Mouse (Mus musculus) heart, embryonic 11.5 days (tissue): Measurements from ENCODE around the gene Mtcp1. TPM values are rescaled to one million over a fixed set of nuclear protein-coding genes. Genes with fewer than 3 reads are reported as not detected.

Experiments
- ATAC-seq: fragments of 200-750 bp; cut with Nextera tagmentation; replicated peaks from 2 replicates; pipeline ENCODE4 v1.8.0; 2017; ENCODE audit warnings: moderate library complexity; ENCODE audit not compliant: insufficient number of reproducible peaks, low FRiP score, low TSS enrichment
- H3K27ac ChIP-seq: fragments of 300-500 bp; sonication (generic); 2 replicates; pipeline ENCODE4 v1.5.1; 2014; ENCODE audit warnings: mild to moderate bottlenecking, low read depth, low read length
- H3K27me3 ChIP-seq: fragments of 300-500 bp; sonication (generic); 2 replicates; pipeline ENCODE4 v1.6.1; 2014; ENCODE audit warnings: mild to moderate bottlenecking, low read length, mixed read lengths; ENCODE audit not compliant: control insufficient read depth, insufficient read depth
- H3K36me3 ChIP-seq: fragments of 300-500 bp; sonication (generic); 2 replicates; pipeline ENCODE4 v1.6.1; 2014; ENCODE audit warnings: mild to moderate bottlenecking, low read length, moderate library complexity, mixed read lengths; ENCODE audit not compliant: control insufficient read depth, insufficient read depth
- H3K4me1 ChIP-seq: fragments of 300-500 bp; sonication (generic); 2 replicates; pipeline ENCODE4 v1.6.1; 2014; ENCODE audit warnings: low read length; ENCODE audit not compliant: control insufficient read depth, insufficient read depth
- H3K4me2 ChIP-seq: fragments of 300-500 bp; sonication (generic); 2 replicates; pipeline ENCODE4 v1.6.1; 2014; ENCODE audit warnings: mild to moderate bottlenecking, moderate library complexity
- H3K4me3 ChIP-seq: fragments of 300-500 bp; sonication (generic); 2 replicates; pipeline ENCODE4 v1.5.1; 2014; ENCODE audit warnings: low read depth, low read length
- H3K9ac ChIP-seq: fragments of 300-500 bp; sonication (generic); 2 replicates; pipeline ENCODE4 v1.6.1; 2014; ENCODE audit warnings: mild to moderate bottlenecking, low read depth, low read length, moderate library complexity
- H3K9me3 ChIP-seq: fragments of 300-500 bp; sonication (generic); replicated peaks from 2 replicates; pipeline ENCODE4 v1.6.1; 2016; ENCODE audit warnings: low read length; ENCODE audit not compliant: control insufficient read depth
- WGBS: fragments of 180-500 bp; shearing (Covaris S2); extraction: QIAGEN DNeasy Blood & Tissue Kit; methylation state at CpG from one replicate; pipeline ENCODE4 v1.1.7; 2014; ENCODE audit not compliant: insufficient replicate concordance; 5-methylcytosine and 5-hydroxymethylcytosine counted together
- polyA plus RNA-seq: library from polyadenylated mRNA; unstranded; fragments of >200 nt; fragmentation: Nextera tagmentation; extraction: Ambion mirVana; gene quantifications from 2 replicates; pipeline ENCODE4 v1.2.1, GENCODE M21; 2014

The Mtcp1 gene
- polyA plus RNA-seq, 1 experiment from 2014 or later = 8.3 TPM

DNA sequence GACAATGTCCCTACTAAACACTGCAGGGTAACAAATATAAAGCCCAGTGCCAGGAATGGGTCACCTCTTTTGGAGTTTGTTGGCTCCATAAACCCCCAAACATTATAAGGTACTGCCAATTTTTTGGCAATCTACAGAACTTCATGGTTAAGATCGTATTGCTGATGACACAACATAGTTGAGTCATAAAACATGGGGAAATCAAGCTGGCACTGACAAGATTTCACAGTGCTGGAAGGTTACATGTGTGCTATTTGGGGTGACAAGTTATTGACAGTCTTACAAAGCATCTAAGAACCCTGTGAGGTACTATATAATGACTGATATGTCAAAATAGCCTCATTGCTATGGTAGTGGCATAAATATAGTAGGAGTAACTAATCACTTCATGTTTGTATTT is 35.2 kb downstream of the Mtcp1 start:
- Histone ChIP-seq H3K4me3 (no peak overlapping the region), H3K27me3 (no peaks in the 10 kb centered on the region), H3K36me3 (no peaks in the 10 kb centered on the region), H3K27ac (no peak overlapping the region), H3K4me1 (no peaks in the 10 kb centered on the region), H3K9me3 (no peaks in the 10 kb centered on the region), H3K9ac (no peak overlapping the region), H3K4me2 (no peak overlapping the region)
- 72% methylated on average over 1 of the region's 1 CpGs for WGBS
- no peak for ATAC-seq

DNA sequence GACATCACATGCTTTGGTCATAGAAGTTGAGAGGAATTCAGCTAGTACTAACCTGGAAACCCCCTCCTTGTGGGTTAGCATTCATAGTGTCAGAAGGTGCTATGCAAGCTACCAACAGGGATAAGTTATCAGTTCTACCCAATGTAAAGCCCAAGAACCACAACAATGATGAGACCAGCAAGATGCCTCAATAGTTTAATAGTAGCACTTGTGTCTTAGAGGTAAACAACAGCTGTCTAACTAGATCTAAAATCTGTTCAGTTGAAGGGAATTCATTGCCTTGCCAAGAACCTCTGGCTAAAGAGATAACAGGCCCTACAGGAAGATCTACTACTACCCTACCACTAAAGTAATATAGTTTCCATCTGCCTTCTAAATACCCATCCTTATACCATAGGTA is 39.6 kb downstream of the Mtcp1 start:
- no peak for ATAC-seq
- Histone ChIP-seq H3K36me3 (no peaks in the 10 kb centered on the region), H3K4me1 (no peaks in the 10 kb centered on the region), H3K27ac (no peak overlapping the region), H3K27me3 (no peaks in the 10 kb centered on the region), H3K4me3 (no peak overlapping the region), H3K9me3 (no peaks in the 10 kb centered on the region), H3K4me2 (no peak overlapping the region), H3K9ac (no peak overlapping the region)

DNA sequence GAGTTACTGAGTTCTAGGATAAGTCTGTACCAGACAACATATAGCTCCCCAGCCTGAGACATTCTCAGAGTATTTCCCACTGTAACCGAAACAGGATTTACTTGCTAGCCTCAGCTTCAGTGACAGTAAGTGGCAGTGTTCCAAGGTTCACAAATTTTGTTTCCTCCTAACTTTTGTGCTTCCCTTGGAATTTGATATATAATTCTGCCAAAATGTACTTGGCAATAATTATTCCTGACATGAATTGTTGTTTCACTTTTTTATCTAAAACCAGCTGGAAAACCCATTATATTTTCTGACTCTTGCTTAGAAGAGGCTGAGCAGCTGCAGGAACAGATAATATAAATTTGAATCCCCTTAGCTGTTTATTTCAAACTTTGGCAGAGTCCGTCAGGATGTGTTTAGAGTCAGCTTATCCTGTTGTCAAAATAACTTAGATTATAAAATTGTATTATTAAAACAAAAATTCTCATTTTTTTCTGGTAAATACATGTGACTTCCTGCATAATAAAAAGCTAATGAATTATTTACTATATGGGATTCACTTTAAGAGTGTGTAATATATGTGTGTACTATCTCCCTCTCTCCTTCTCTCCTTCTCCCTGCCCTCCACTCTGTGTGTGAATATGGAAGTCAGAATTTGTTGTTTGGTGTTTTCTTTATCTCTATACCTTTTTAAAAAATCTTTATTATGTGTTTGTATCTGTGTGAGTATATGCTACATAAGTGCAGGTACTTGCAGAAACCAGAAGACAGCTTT is 43.5 kb downstream of the Mtcp1 start:
- no peaks in the 10 kb centered on the region for H3K36me3 ChIP-seq
- H3K4me2 ChIP-seq = no peak overlapping the region
- ATAC-seq = no peak
- no peaks in the 10 kb centered on the region for H3K4me1 ChIP-seq
- no peak overlapping the region for H3K9ac ChIP-seq
- H3K27me3 ChIP-seq = no peaks in the 10 kb centered on the region
- no peak overlapping the region for H3K4me3 ChIP-seq
- no peaks in the 10 kb centered on the region for H3K9me3 ChIP-seq
- H3K27ac ChIP-seq = no peak overlapping the region
- WGBS = 61% methylated on average over 2 of the region's 2 CpGs

DNA sequence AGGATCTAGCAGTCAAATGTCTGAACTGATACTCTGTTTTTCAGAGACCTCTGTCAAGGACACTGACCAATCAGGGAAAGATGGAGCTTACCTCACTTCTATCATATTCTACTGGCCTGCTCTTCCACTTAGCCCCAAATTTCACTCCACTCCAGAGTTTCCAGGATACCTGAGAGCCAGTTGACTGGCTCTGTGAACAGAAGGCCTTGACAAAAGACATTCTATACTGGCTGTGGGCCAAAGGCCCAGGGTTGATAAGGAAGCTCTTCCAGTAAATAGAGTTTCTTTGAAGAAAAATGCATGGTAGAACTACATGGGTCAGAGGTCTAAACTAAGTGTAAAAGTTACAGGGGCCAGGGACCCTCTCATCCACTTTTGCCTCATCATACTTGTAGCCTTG is 46.2 kb downstream of the Mtcp1 start:
- H3K4me1 ChIP-seq = no peaks in the 10 kb centered on the region
- H3K4me3 ChIP-seq = no peak overlapping the region
- no peak overlapping the region for H3K27ac ChIP-seq
- no peaks in the 10 kb centered on the region for H3K36me3 ChIP-seq
- H3K9me3 ChIP-seq = no peaks in the 10 kb centered on the region
- H3K27me3 ChIP-seq = no peaks in the 10 kb centered on the region
- ATAC-seq = no peak
- H3K9ac ChIP-seq = no peak overlapping the region
- H3K4me2 ChIP-seq = no peak overlapping the region

Other genes starting within 250 kb of the Mtcp1 start
- gene Fundc2, start 34.2 kb downstream of the Mtcp1 start, polyA plus RNA-seq = 69.9 and 71.3 TPM in 2 replicates
- gene F8, start 34.0 kb downstream of the Mtcp1 start, polyA plus RNA-seq = 1.4 and 2.5 TPM in 2 replicates
- 15.8 and 18.7 TPM in 2 replicates for gene Cmc4, start within 50 bp of the Mtcp1 start, polyA plus RNA-seq
- gene Brcc3, start within 50 bp of the Mtcp1 start, polyA plus RNA-seq = 51.8 and 53.1 TPM in 2 replicates
- gene Vbp1, start 97.7 kb upstream of the Mtcp1 start, polyA plus RNA-seq = 179 and 180 TPM in 2 replicates
- gene Rab39b, start 161.6 kb upstream of the Mtcp1 start, polyA plus RNA-seq = 0.84 TPM in 2 replicates